Mouse (Mus musculus) midbrain, embryonic 10.5 days (tissue): ENCODE measurements around the gene Cwh43. TPM values are rescaled to one million over a fixed set of nuclear protein-coding genes. Genes with fewer than 3 reads are reported as not detected.
A peak's percentile ranks its signal among the peaks of the same experiment; 100 is the strongest.

Experiments used
- DNase-seq: peaks from one replicate; pipeline ENCODE4 v3.0.0-alpha.2; 2017; ENCODE audit warnings: low spot score
- H3K27ac ChIP-seq: fragments of 300-500 bp; sonication (generic); replicated peaks from 2 replicates; pipeline ENCODE4 v1.5.1; 2016; ENCODE audit warnings: mild to moderate bottlenecking
- H3K27me3 ChIP-seq: fragments of 300-500 bp; sonication (generic); 2 replicates; pipeline ENCODE4 v1.6.1; 2016; ENCODE audit warnings: low read depth, mild to moderate bottlenecking; ENCODE audit not compliant: poor library complexity, severe bottlenecking
- H3K36me3 ChIP-seq: fragments of 300-500 bp; sonication (generic); 2 replicates; pipeline ENCODE4 v1.6.1; 2016; ENCODE audit warnings: mild to moderate bottlenecking, moderate library complexity
- H3K4me1 ChIP-seq: fragments of 300-500 bp; sonication (generic); 2 replicates; pipeline ENCODE4 v1.6.1; 2016
- H3K4me3 ChIP-seq: fragments of 300-500 bp; sonication (generic); 2 replicates; pipeline ENCODE4 v1.5.1; 2016; ENCODE audit warnings: mild to moderate bottlenecking, moderate library complexity
- H3K9me3 ChIP-seq: fragments of 300-500 bp; sonication (generic); replicated peaks from 2 replicates; pipeline ENCODE4 v1.6.1; 2016; ENCODE audit warnings: mild to moderate bottlenecking
- WGBS: fragments of 180-500 bp; shearing (Covaris S2); methylation state at CpG from one replicate; pipeline ENCODE4 v1.1.7; 2016; 5-methylcytosine and 5-hydroxymethylcytosine counted together
- polyA plus RNA-seq: library from polyadenylated mRNA; unstranded; fragments of >200 nt; fragmentation: Nextera tagmentation; extraction: Ambion mirVana; gene quantifications from 2 replicates; pipeline ENCODE4 v1.2.1, GENCODE M21; 2016

Gene Cwh43
- polyA plus RNA-seq, 1 experiment from 2014 or later = not detected

DNA sequence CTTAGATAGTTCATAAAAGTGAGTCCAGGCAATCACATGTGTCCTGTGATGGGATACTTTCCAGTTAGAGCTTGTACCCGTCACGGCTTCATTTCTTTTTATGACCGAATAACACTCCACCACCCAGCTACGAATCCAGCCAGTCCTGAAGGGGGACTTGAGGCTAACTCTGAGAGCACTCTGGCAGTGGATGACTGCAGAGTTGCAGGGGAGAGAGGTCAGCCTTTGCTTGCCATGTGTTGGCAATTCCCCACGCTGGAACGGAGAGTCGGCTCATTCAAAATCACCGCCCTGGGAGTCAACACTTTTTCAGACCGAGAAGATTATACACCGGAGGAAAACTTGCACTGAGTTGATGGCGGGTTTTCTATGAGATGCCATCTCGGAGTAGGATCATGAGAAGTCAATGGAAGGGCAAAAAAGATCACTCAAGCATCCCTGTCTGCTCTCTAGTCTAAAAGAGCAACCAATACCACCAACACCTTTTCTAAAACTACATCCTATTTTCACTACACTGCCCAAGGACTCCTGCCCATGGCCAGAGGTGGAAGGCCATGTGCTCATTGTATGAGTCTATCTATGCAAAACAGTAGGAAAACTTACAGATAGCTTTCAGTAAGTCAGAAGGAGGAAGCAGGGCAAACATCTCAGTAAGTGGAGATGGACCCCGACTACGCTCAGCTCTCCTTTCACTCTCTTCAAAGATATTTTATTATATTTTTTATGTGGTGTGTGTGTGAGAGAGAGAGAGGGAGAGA, 2.4 kb upstream of the Cwh43 start:
- DNase-seq = no peak
- no peaks in the 10 kb centered on the region for H3K9me3 ChIP-seq
- H3K27ac ChIP-seq = no peak overlapping the region
- peaks cover 47% of the 10 kb centered on the region for H3K27me3 ChIP-seq
- H3K4me1 ChIP-seq = peaks cover 11% of the 10 kb centered on the region
- no peaks in the 10 kb centered on the region for H3K36me3 ChIP-seq
- no peak overlapping the region for H3K4me3 ChIP-seq
- 93% methylated on average over 14 of the region's 14 CpGs for WGBS

DNA sequence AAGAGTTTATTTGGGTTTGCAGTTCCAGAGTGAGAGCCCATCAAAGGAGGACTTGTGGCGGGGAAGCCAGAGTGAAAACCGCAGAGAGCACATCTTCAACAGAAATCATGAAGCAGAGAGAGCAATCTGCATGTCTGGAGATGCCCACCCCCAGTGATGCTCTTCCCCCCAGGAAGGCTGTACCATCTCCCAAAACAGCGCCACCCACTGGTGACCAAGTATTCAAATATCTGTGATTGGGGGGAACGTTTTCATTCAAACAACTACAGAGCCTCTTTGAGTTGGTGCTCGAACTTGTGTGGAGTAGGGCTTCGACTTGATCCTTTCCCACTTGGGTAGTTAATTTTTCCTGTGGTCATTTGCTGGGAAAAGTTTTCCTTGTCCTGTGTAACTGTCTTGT, 1.1 kb upstream of the Cwh43 start:
- peaks cover 11% of the 10 kb centered on the region for H3K4me1 ChIP-seq
- H3K27me3 ChIP-seq = peaks cover 47% of the 10 kb centered on the region
- no peaks in the 10 kb centered on the region for H3K36me3 ChIP-seq
- 79% methylated on average over 6 of the region's 6 CpGs for WGBS
- no peaks in the 10 kb centered on the region for H3K9me3 ChIP-seq
- no peak overlapping the region for H3K4me3 ChIP-seq
- H3K27ac ChIP-seq = no peak overlapping the region
- DNase-seq = no peak

GRCm38 (mm10) chr5:73406861-73407260, 986 bp downstream of the Cwh43 start:
- Histone ChIP-seq H3K27ac (no peak overlapping the region), H3K27me3 (peaks cover 47% of the 10 kb centered on the region), H3K4me3 (peak overlapping the region; percentile 58; the same call in 1 of the 2 replicates), H3K4me1 (peaks cover 11% of the 10 kb centered on the region), H3K36me3 (no peaks in the 10 kb centered on the region), H3K9me3 (no peaks in the 10 kb centered on the region)
- DNase-seq = no peak
- whole genome bisulfite sequencing = 41% methylated on average over 6 of the region's 6 CpGs

GRCm38 (mm10) chr5:73409970-73410369, 4.1 kb downstream of the Cwh43 start:
- 76% methylated on average over 5 of the region's 5 CpGs for WGBS
- DNase-seq = no peak

GRCm38 (mm10) chr5:73411771-73412170, 5.9 kb downstream of the Cwh43 start:
- no peak overlapping the region for H3K27ac ChIP-seq
- no peak for DNase-seq
- WGBS = 84% methylated on average over 5 of the region's 5 CpGs
- H3K9me3 ChIP-seq = no peaks in the 10 kb centered on the region
- no peaks in the 10 kb centered on the region for H3K36me3 ChIP-seq
- no peak overlapping the region for H3K4me3 ChIP-seq
- H3K4me1 ChIP-seq = peaks cover 11% of the 10 kb centered on the region
- peaks cover 15% of the 10 kb centered on the region for H3K27me3 ChIP-seq

More at GRCm38 (mm10) chr5:73409970-73410369, 4.1 kb downstream of the Cwh43 start:
- peaks cover 33% of the 10 kb centered on the region for H3K27me3 ChIP-seq
- no peaks in the 10 kb centered on the region for H3K36me3 ChIP-seq
- H3K27ac ChIP-seq = no peak overlapping the region
- no peaks in the 10 kb centered on the region for H3K9me3 ChIP-seq
- H3K4me3 ChIP-seq = no peak overlapping the region
- H3K4me1 ChIP-seq = peaks cover 20% of the 10 kb centered on the region

DNA sequence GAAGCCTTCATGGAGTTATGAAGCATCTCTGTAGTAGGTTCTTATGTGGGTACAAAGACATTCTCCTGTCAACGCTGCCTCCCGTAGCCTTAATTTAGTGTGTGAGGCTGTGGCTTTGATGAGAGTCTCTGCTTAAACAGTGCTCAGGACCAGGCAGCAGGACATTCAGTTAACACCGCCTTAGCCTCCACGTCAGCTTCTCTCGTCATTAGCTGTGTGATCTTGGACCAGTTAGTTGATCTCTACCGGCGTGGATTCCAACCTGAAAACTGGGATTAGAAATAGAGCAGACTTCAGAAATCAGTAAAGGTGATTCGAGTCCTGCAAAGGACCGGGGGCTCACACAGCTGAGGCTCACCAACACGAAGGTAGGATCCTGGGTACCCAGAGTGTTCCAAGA, 8.3 kb downstream of the Cwh43 start:
- 87% methylated on average over 10 of the region's 10 CpGs for WGBS
- Histone ChIP-seq H3K4me3 (no peak overlapping the region), H3K4me1 (peaks cover 11% of the 10 kb centered on the region), H3K36me3 (no peaks in the 10 kb centered on the region), H3K27ac (no peak overlapping the region), H3K27me3 (no peaks in the 10 kb centered on the region; the same call in 1 of the 2 replicates), H3K9me3 (no peaks in the 10 kb centered on the region)
- no peak for DNase-seq

DNA sequence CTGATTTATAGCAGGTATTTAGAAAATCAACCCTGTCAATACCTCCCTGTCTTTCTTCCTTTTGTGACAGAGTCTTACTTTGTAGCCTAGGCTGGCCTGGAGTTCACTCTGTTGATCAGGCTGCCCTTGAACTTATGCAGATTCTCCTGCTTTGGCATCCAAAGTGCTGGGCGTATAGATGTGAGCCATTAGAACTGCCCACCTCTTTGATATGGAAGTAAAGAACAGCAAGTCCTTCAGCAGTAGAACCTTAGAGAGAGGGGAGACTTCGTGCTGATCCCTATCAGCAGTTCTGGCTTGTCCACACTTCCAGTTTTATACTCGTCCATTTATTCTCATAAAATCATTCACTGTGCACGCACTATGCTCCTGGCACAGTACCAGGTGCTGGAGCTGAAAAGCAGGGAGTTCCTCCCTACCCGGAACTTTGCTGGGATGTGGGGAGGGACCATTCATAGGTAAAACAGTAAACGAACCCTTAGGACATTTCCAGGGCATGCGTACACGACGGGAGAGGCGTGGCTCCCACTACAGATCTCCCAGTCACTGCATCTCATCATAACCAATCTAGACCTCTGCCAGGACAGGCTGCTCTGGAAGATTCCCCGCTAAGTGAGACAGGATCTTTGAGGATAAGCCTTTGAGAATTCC, 13.3 kb downstream of the Cwh43 start:
- no peak overlapping the region for H3K27ac ChIP-seq
- H3K27me3 ChIP-seq = no peaks in the 10 kb centered on the region; the same call in 1 of the 2 replicates
- H3K9me3 ChIP-seq = no peaks in the 10 kb centered on the region
- WGBS = 75% methylated on average over 11 of the region's 11 CpGs
- H3K4me1 ChIP-seq = peaks cover 8% of the 10 kb centered on the region
- DNase-seq = no peak
- no peak overlapping the region for H3K4me3 ChIP-seq
- H3K36me3 ChIP-seq = no peaks in the 10 kb centered on the region

GRCm38 (mm10) chr5:73426824-73427223, 20.9 kb downstream of the Cwh43 start:
- 86% methylated on average over 6 of the region's 6 CpGs for WGBS
- DNase-seq = no peak
- Histone ChIP-seq H3K27me3 (peaks cover 9% of the 10 kb centered on the region; the same call in 1 of the 2 replicates), H3K4me3 (no peak overlapping the region), H3K27ac (no peak overlapping the region), H3K36me3 (no peaks in the 10 kb centered on the region), H3K9me3 (no peaks in the 10 kb centered on the region), H3K4me1 (peaks cover 4% of the 10 kb centered on the region; the same call in 1 of the 2 replicates)

GRCm38 (mm10) chr5:73431581-73431980, 25.7 kb downstream of the Cwh43 start:
- WGBS = 24% methylated on average over 14 of the region's 14 CpGs
- Histone ChIP-seq H3K27ac (no peak overlapping the region), H3K4me1 (peaks cover 4% of the 10 kb centered on the region; the same call in 1 of the 2 replicates), H3K36me3 (no peaks in the 10 kb centered on the region), H3K9me3 (no peaks in the 10 kb centered on the region), H3K4me3 (no peak overlapping the region), H3K27me3 (peaks cover 9% of the 10 kb centered on the region; the same call in 1 of the 2 replicates)
- DNase-seq = peak; percentile 70

- H3K27me3 ChIP-seq = peaks cover 9% of the 10 kb centered on the region; the same call in 1 of the 2 replicates
- WGBS = 84% methylated on average over 6 of the region's 6 CpGs
Observed at GRCm38 (mm10) chr5:73432805-73433204, 26.9 kb downstream of the Cwh43 start.

GRCm38 (mm10) chr5:73434764-73435163, 28.9 kb downstream of the Cwh43 start:
- H3K9me3 ChIP-seq = no peaks in the 10 kb centered on the region
- 78% methylated on average over 7 of the region's 7 CpGs for WGBS
- DNase-seq = no peak

More at GRCm38 (mm10) chr5:73432805-73433204, 26.9 kb downstream of the Cwh43 start:
- peaks cover 5% of the 10 kb centered on the region; the same call in 1 of the 2 replicates for H3K4me1 ChIP-seq
- no peak overlapping the region for H3K4me3 ChIP-seq
- H3K36me3 ChIP-seq = no peaks in the 10 kb centered on the region
- no peak for DNase-seq
- no peak overlapping the region for H3K27ac ChIP-seq
- H3K9me3 ChIP-seq = no peaks in the 10 kb centered on the region

DNA sequence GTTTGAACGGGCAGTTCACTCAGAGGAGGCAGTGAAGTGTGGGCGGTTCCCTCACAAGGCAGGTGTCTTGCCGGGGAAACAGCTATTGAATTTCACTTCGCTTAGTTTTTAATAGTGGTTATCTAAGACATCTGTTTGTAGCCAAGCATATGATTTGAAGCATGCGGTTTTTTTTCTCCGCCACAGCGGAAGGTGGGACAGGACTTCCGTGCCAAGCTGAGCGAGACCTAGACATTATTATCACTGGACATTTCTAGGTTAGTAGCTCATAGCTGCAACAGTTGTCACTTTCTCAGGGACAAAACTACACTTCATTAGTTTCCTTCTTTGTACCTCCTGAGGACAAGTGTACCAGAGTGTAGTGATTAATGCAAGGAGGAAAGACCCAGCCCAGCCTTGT, 36.3 kb downstream of the Cwh43 start:
- Histone ChIP-seq H3K36me3 (no peaks in the 10 kb centered on the region), H3K4me1 (peaks cover 4% of the 10 kb centered on the region; the same call in 1 of the 2 replicates), H3K27ac (no peak overlapping the region), H3K4me3 (no peak overlapping the region), H3K27me3 (no peaks in the 10 kb centered on the region), H3K9me3 (no peaks in the 10 kb centered on the region)
- no peak for DNase-seq
- WGBS = 89% methylated on average over 9 of the region's 9 CpGs

More at GRCm38 (mm10) chr5:73434764-73435163, 28.9 kb downstream of the Cwh43 start:
- Histone ChIP-seq H3K27ac (no peak overlapping the region), H3K4me3 (no peak overlapping the region), H3K36me3 (no peaks in the 10 kb centered on the region), H3K27me3 (peaks cover 9% of the 10 kb centered on the region; the same call in 1 of the 2 replicates), H3K4me1 (peaks cover 8% of the 10 kb centered on the region; the same call in 1 of the 2 replicates)

DNA sequence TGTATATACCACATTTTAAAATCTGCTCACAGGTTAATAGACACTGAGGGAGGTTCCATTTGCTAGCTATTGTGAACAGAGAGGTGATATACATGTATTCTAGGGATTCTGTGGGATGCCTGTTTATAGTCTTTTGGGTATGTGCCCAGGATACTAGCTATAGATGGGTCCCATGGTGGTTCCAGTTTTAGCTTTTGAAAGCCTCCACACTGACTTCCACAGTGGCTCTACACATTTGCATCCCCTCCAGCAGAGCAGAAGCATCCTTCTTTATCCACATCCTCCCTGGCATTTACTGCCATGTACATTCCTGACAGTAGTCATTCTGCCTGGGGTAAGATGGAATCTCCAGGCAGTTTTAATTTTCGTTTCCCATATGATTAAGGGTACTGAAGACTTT, 44.4 kb downstream of the Cwh43 start:
- H3K9me3 ChIP-seq = no peaks in the 10 kb centered on the region
- no peaks in the 10 kb centered on the region for H3K36me3 ChIP-seq
- no peaks in the 10 kb centered on the region for H3K4me1 ChIP-seq
- no peaks in the 10 kb centered on the region for H3K27me3 ChIP-seq
- H3K27ac ChIP-seq = no peak overlapping the region
- no peak for DNase-seq
- 77% methylated on average over 1 of the region's 1 CpGs for WGBS
- H3K4me3 ChIP-seq = no peak overlapping the region
